17 mouse cellular contexts compared by ENCODE assay signal in genomic region chr14:46637240-46637639, GRCm38 (mm10).
A peak's percentile ranks its signal among the peaks of the same experiment; 100 is the strongest.
DNase-seq lines count a peak whose midpoint lies in the region; ATAC-seq lines count a peak whose summit lies in the region.
"Had no signal": no experiment of that assay in that cellular context is flagged by ENCODE, and none has a peak within 500 bp of the region (broad histone marks: within the 10 kb centered on the region; RNA-seq: fewer than 3 reads in every experiment).

No protein-coding gene starts in this region.

- peaks cover 98% of the 10 kb centered on the region for H3K27me3 ChIP-seq in forebrain, embryonic 12.5 days
- peaks cover 64% of the 10 kb centered on the region for H3K27me3 ChIP-seq in forebrain, embryonic 16.5 days (replicated peaks; ENCODE audit: control insufficient read depth, insufficient read depth, low read length)
- no peaks in the 10 kb centered on the region for H3K27me3 ChIP-seq in midbrain, embryonic 11.5 days (ENCODE audit: control insufficient read depth, insufficient read depth, low read length)
- H3K27me3 ChIP-seq in midbrain, embryonic 10.5 days (ENCODE audit: low read depth, poor library complexity, severe bottlenecking) = peaks cover 81% of the 10 kb centered on the region
- H3K27me3 ChIP-seq in midbrain, embryonic 13.5 days = peaks cover 16% of the 10 kb centered on the region
- H3K27me3 ChIP-seq: intestine, embryonic 15.5 days; neural tube, embryonic 12.5 days had no signal

- 68% methylated on average over 5 of the region's 5 CpGs for WGBS in forebrain, embryonic 12.5 days
- WGBS in forebrain, embryonic 16.5 days = 61% methylated on average over 5 of the region's 5 CpGs
- 71% methylated on average over 5 of the region's 5 CpGs for WGBS in midbrain, embryonic 11.5 days
- WGBS in midbrain, embryonic 10.5 days = 82% methylated on average over 5 of the region's 5 CpGs
- 71% methylated on average over 5 of the region's 5 CpGs for WGBS in midbrain, embryonic 13.5 days

- H3K36me3 ChIP-seq in forebrain, embryonic 12.5 days (replicated peaks) = no peaks in the 10 kb centered on the region
- H3K36me3 ChIP-seq in forebrain, embryonic 16.5 days (ENCODE audit: control insufficient read depth, insufficient read depth) = no peaks in the 10 kb centered on the region
- no peaks in the 10 kb centered on the region for H3K36me3 ChIP-seq in midbrain, embryonic 11.5 days (ENCODE audit: control insufficient read depth, insufficient read depth, low read length)
- no peaks in the 10 kb centered on the region for H3K36me3 ChIP-seq in midbrain, embryonic 10.5 days
- no peaks in the 10 kb centered on the region for H3K36me3 ChIP-seq in midbrain, embryonic 13.5 days
- H3K36me3 ChIP-seq: intestine, embryonic 15.5 days; neural tube, embryonic 12.5 days had no signal

- H3K9ac ChIP-seq in forebrain, embryonic 12.5 days = no peak overlapping the region
- no peak overlapping the region for H3K9ac ChIP-seq in forebrain, embryonic 16.5 days (replicated peaks; ENCODE audit: low read depth, low read length)
- no peak overlapping the region for H3K9ac ChIP-seq in midbrain, embryonic 11.5 days (ENCODE audit: low read length)
- no peak overlapping the region for H3K9ac ChIP-seq in midbrain, embryonic 13.5 days (replicated peaks)
- H3K9ac ChIP-seq: intestine, embryonic 15.5 days; neural tube, embryonic 12.5 days had no signal

- peak; percentile 4 for DNase-seq in midbrain, embryonic 11.5 days (ENCODE audit: low spot score, missing footprints)
- DNase-seq in midbrain, embryonic 10.5 days (ENCODE audit: low spot score) = no peak
- no peak for DNase-seq in gastrocnemius, postnatal 25 days
- DNase-seq in right cerebral cortex, postnatal 25 days = no peak
- DNase-seq: adrenal gland, adult 2 months; cerebellum, adult 8-10 months; heart, postnatal 14 days; layer of hippocampus, postnatal 36 days; thymus, postnatal 14 days had no signal

- H3K27ac ChIP-seq in forebrain, embryonic 12.5 days = no peak overlapping the region
- no peak overlapping the region for H3K27ac ChIP-seq in forebrain, embryonic 16.5 days (ENCODE audit: low read length)
- no peak overlapping the region for H3K27ac ChIP-seq in midbrain, embryonic 11.5 days (ENCODE audit: low read depth, low read length)
- no peak overlapping the region for H3K27ac ChIP-seq in midbrain, embryonic 10.5 days (replicated peaks)
- H3K27ac ChIP-seq in midbrain, embryonic 13.5 days = no peak overlapping the region
- H3K27ac ChIP-seq: intestine, embryonic 15.5 days; neural tube, embryonic 12.5 days had no signal

- no peak overlapping the region for H3K4me3 ChIP-seq in forebrain, embryonic 12.5 days (replicated peaks)
- H3K4me3 ChIP-seq in forebrain, embryonic 16.5 days (replicated peaks; ENCODE audit: low read length) = no peak overlapping the region
- no peak overlapping the region for H3K4me3 ChIP-seq in midbrain, embryonic 11.5 days (ENCODE audit: low read depth, low read length)
- no peak overlapping the region for H3K4me3 ChIP-seq in midbrain, embryonic 10.5 days
- H3K4me3 ChIP-seq in midbrain, embryonic 13.5 days (replicated peaks) = no peak overlapping the region
- H3K4me3 ChIP-seq: intestine, embryonic 15.5 days; neural tube, embryonic 12.5 days had no signal

- 0 out of 2 replicates have a peak, but pooled peaks have one; percentile 39 for ATAC-seq in forebrain, embryonic 12.5 days (ENCODE audit: low FRiP score)
- no peak for ATAC-seq in forebrain, embryonic 16.5 days
- no peak for ATAC-seq in midbrain, embryonic 11.5 days (ENCODE audit: low FRiP score)
- peak; percentile 65 for ATAC-seq in midbrain, embryonic 13.5 days
- ATAC-seq in megakaryocyte-erythroid progenitor cell, adult 5-6 weeks (replicated peaks; ENCODE audit: low FRiP score, low TSS enrichment, poor library complexity, severe bottlenecking) = no peak
- ATAC-seq: CD4-positive, CD25-positive, alpha-beta regulatory T cell, adult 4 months; intestine, embryonic 15.5 days had no signal

- 0 out of 2 replicates have a peak, but pooled peaks cover 4% of the 10 kb centered on the region for H3K4me1 ChIP-seq in forebrain, embryonic 12.5 days
- no peaks in the 10 kb centered on the region for H3K4me1 ChIP-seq in forebrain, embryonic 16.5 days (replicated peaks; ENCODE audit: control insufficient read depth, insufficient read depth, low read length)
- no peaks in the 10 kb centered on the region for H3K4me1 ChIP-seq in midbrain, embryonic 11.5 days (ENCODE audit: control insufficient read depth, insufficient read depth, low read length)
- H3K4me1 ChIP-seq in midbrain, embryonic 10.5 days = peaks cover 10% of the 10 kb centered on the region
- 0 out of 2 replicates have a peak, but pooled peaks cover 2% of the 10 kb centered on the region for H3K4me1 ChIP-seq in midbrain, embryonic 13.5 days (replicated peaks)

- no peak overlapping the region for H3K4me2 ChIP-seq in forebrain, embryonic 12.5 days
- H3K4me2 ChIP-seq in forebrain, embryonic 16.5 days (ENCODE audit: low read length) = no peak overlapping the region
- H3K4me2 ChIP-seq in midbrain, embryonic 11.5 days = no peak overlapping the region
- no peak overlapping the region for H3K4me2 ChIP-seq in midbrain, embryonic 13.5 days (replicated peaks)
- H3K4me2 ChIP-seq: heart, embryonic 11.5 days; intestine, embryonic 15.5 days; neural tube, embryonic 12.5 days had no signal

- no peaks in the 10 kb centered on the region for H3K9me3 ChIP-seq in forebrain, embryonic 12.5 days
- no peaks in the 10 kb centered on the region for H3K9me3 ChIP-seq in forebrain, embryonic 16.5 days (ENCODE audit: control insufficient read depth, low read length)
- no peaks in the 10 kb centered on the region for H3K9me3 ChIP-seq in midbrain, embryonic 11.5 days (ENCODE audit: control insufficient read depth, low read length)
- H3K9me3 ChIP-seq in midbrain, embryonic 10.5 days (replicated peaks) = no peaks in the 10 kb centered on the region
- no peaks in the 10 kb centered on the region for H3K9me3 ChIP-seq in midbrain, embryonic 13.5 days
- H3K9me3 ChIP-seq: intestine, embryonic 15.5 days; neural tube, embryonic 12.5 days had no signal

Comparison
In these comparisons a context has a peak if more than half of its experiments do, and no peak if none do; other contexts are left out.
1. ATAC-seq: peak in forebrain, embryonic 12.5 days (single experiment) and midbrain, embryonic 13.5 days (single experiment); none in forebrain, embryonic 16.5 days (single experiment), midbrain, embryonic 11.5 days (single experiment) and megakaryocyte-erythroid progenitor cell, adult 5-6 weeks (single experiment).